Mouse (Mus musculus) layer of hippocampus, postnatal 14 days (tissue): ENCODE measurements around the gene Mamstr. TPM values are rescaled to one million over a fixed set of nuclear protein-coding genes. Genes with fewer than 3 reads are reported as not detected.
A peak's percentile ranks its signal among the peaks of the same experiment; 100 is the strongest.

Experiments used
- DNase-seq, 2 experiments: peaks; one replicate each; pipeline ENCODE4 v3.0.0; 2021 to 2022; ENCODE audit warnings: low spot score in 2 of 2, mixed read lengths in 1 of 2
- total RNA-seq, 2 experiments: library from RNA; stranded (reverse); gene quantifications; 2 replicates each; pipeline ENCODE4 v1.2.3; 2021

Gene Mamstr
- total RNA-seq, 2 experiments from 2014 or later, result 1.7 to 1.8 TPM

- peak; percentile 78 for DNase-seq
Observed at GRCm38 (mm10) chr7:45628364-45629294, 11.1 kb upstream of the Mamstr start.

- no peak for DNase-seq
Observed at GRCm38 (mm10) chr7:45630064-45630907, 9.5 kb upstream of the Mamstr start.

- DNase-seq, result no peak
Observed at GRCm38 (mm10) chr7:45632499-45632898, 7.3 kb upstream of the Mamstr start.

- no peak for DNase-seq
Observed at GRCm38 (mm10) chr7:45634946-45635681, 4.7 kb upstream of the Mamstr start.

- DNase-seq, result no peak
Observed at GRCm38 (mm10) chr7:45635711-45636688, 3.8 kb upstream of the Mamstr start.

- no peak for DNase-seq
Observed at GRCm38 (mm10) chr7:45637710-45638109, 2.1 kb upstream of the Mamstr start.

GRCm38 (mm10) chr7:45638623-45639401 is 965 bp upstream of the Mamstr start:
- peak; percentile 90 to 97 for DNase-seq

GRCm38 (mm10) chr7:45640191-45640957 is 597 bp downstream of the Mamstr start:
- DNase-seq, result no peak

- no peak for DNase-seq
Observed at GRCm38 (mm10) chr7:45641391-45642040, 1.7 kb downstream of the Mamstr start.

- DNase-seq, result no peak
Observed at GRCm38 (mm10) chr7:45642083-45642482, 2.3 kb downstream of the Mamstr start.

GRCm38 (mm10) chr7:45642503-45643255 is 2.9 kb downstream of the Mamstr start:
- DNase-seq, result no peak

- DNase-seq, result peak; percentile 88 to 94
Observed at GRCm38 (mm10) chr7:45643441-45644178, 3.8 kb downstream of the Mamstr start.

- DNase-seq, result peak; percentile 49 to 50
Observed at GRCm38 (mm10) chr7:45644183-45644582, 4.4 kb downstream of the Mamstr start.

- DNase-seq, result no peak
Observed at GRCm38 (mm10) chr7:45644872-45645590, 5.3 kb downstream of the Mamstr start.

- no peak for DNase-seq
Observed at GRCm38 (mm10) chr7:45645591-45645971, 5.8 kb downstream of the Mamstr start.

GRCm38 (mm10) chr7:45646671-45647070 is 6.9 kb downstream of the Mamstr start:
- DNase-seq, result no peak
